Mouse (Mus musculus) testis, postnatal 10 days (tissue): ENCODE results near the gene Ctdspl.
A peak's percentile ranks its signal among the peaks of the same experiment; 100 is the strongest.

Source experiments
- DNase-seq: peaks from one replicate; pipeline ENCODE4 v3.0.0; 2021; ENCODE audit warnings: low spot score

Gene Ctdspl

GRCm38 (mm10) chr9:118949654-118950053 is 23.4 kb downstream of the Ctdspl start:
- DNase-seq, result no peak

- DNase-seq, result no peak
These were observed 23.8 kb downstream of the Ctdspl start for GRCm38 (mm10) chr9:118950061-118950460.

GRCm38 (mm10) chr9:118950751-118951150 is 24.5 kb downstream of the Ctdspl start:
- DNase-seq, result no peak

- no peak for DNase-seq
These were observed 25.1 kb downstream of the Ctdspl start for GRCm38 (mm10) chr9:118951381-118951780.

- DNase-seq, result no peak
These were observed 25.9 kb downstream of the Ctdspl start for GRCm38 (mm10) chr9:118952180-118952579.

- DNase-seq, result no peak
These were observed 27.4 kb downstream of the Ctdspl start for GRCm38 (mm10) chr9:118953465-118954194.

- no peak for DNase-seq
These were observed 32.5 kb downstream of the Ctdspl start for GRCm38 (mm10) chr9:118958802-118959201.

GRCm38 (mm10) chr9:118960415-118961091 is 34.3 kb downstream of the Ctdspl start:
- DNase-seq, result no peak

- DNase-seq, result no peak
These were observed 36.9 kb downstream of the Ctdspl start for GRCm38 (mm10) chr9:118963149-118963548.

GRCm38 (mm10) chr9:118964263-118965034 is 38.2 kb downstream of the Ctdspl start:
- no peak for DNase-seq

- DNase-seq, result no peak
These were observed 43.6 kb downstream of the Ctdspl start for GRCm38 (mm10) chr9:118969810-118970209.

GRCm38 (mm10) chr9:118973028-118973427 is 46.8 kb downstream of the Ctdspl start:
- DNase-seq, result no peak

GRCm38 (mm10) chr9:118973566-118973965 is 47.3 kb downstream of the Ctdspl start:
- no peak for DNase-seq

GRCm38 (mm10) chr9:118974148-118974547 is 47.9 kb downstream of the Ctdspl start:
- peak; percentile 62 for DNase-seq

- no peak for DNase-seq
These were observed 49.0 kb downstream of the Ctdspl start for GRCm38 (mm10) chr9:118975211-118975671.

- no peak for DNase-seq
These were observed 49.5 kb downstream of the Ctdspl start for GRCm38 (mm10) chr9:118975758-118976157.

- no peak for DNase-seq
These were observed 50.3 kb downstream of the Ctdspl start for GRCm38 (mm10) chr9:118976561-118976960.

- DNase-seq, result no peak
These were observed 51.2 kb downstream of the Ctdspl start for GRCm38 (mm10) chr9:118977425-118977824.

- DNase-seq, result no peak
These were observed 54.2 kb downstream of the Ctdspl start for GRCm38 (mm10) chr9:118980411-118980823.

GRCm38 (mm10) chr9:118984650-118985432 is 58.6 kb downstream of the Ctdspl start:
- no peak for DNase-seq

GRCm38 (mm10) chr9:118986286-118986685 is 60.0 kb downstream of the Ctdspl start:
- DNase-seq, result no peak
